Mouse (Mus musculus): ENCODE results near the gene Gm49630. TPM values are rescaled to one million over a fixed set of nuclear protein-coding genes. Genes with fewer than 3 reads are reported as not detected.
A peak's percentile ranks its signal among the peaks of the same experiment; 100 is the strongest.
"Not testable (repeated sequence)": the region's sequence is repeated elsewhere in the genome, so short reads cannot be mapped to it uniquely, and the experiment has no call there.

Gm49630 gene
- polyA plus RNA-seq, 1 experiment from 2014 or later = not detected

- H3K27ac ChIP-seq; H3K4me3 ChIP-seq; H3K9ac ChIP-seq; H3K9me3 ChIP-seq (replicated peaks); H3K27me3 ChIP-seq; H3K36me3 ChIP-seq; H3K4me2 ChIP-seq; H3K4me1 ChIP-seq (replicated peaks): not testable (repeated sequence)
- ATAC-seq (replicated peaks; ENCODE audit: insufficient number of reproducible peaks, insufficient read depth, low FRiP score, low read depth) = peak; percentile 74
- WGBS = 44% methylated on average over 8 of the region's 8 CpGs
These were observed 65.2 kb downstream of the Gm49630 start for GRCm38 (mm10) chr17:7306278-7307196.

Other genes with a start within 250 kb of the Gm49630 start
- gene Rps6ka2, start 201.9 kb downstream of the Gm49630 start, polyA plus RNA-seq (2015; fragmentation: Nextera tagmentation; extraction: Ambion mirVana) = 24.4 and 29.9 TPM in 2 replicates
- gene Tcp10a, start 47.3 kb downstream of the Gm49630 start, polyA plus RNA-seq (2015; fragmentation: Nextera tagmentation; extraction: Ambion mirVana) = not detected in 2 replicates
- not detected in 2 replicates for gene Ttll2, start 19.3 kb downstream of the Gm49630 start, polyA plus RNA-seq (2015; fragmentation: Nextera tagmentation; extraction: Ambion mirVana)
- gene Unc93a2, start 13.5 kb upstream of the Gm49630 start, polyA plus RNA-seq (2015; fragmentation: Nextera tagmentation; extraction: Ambion mirVana) = 0.06 TPM in 1 of 2 replicates, not detected in the other

Measured in heart, embryonic 15.5 days (tissue).